Comparison of ENCODE assay signal across 9 mouse cellular contexts in genomic region chr3:131214841-131215240, GRCm38 (mm10). TPM values are rescaled to one million over a fixed set of nuclear protein-coding genes. Genes with fewer than 3 reads are reported as not detected.
DNase-seq lines count a peak whose midpoint lies in the region; ATAC-seq and TF ChIP-seq lines count a peak whose summit lies in the region.
"Had no signal": no experiment of that assay in that cellular context is flagged by ENCODE, and none has a peak within 500 bp of the region (broad histone marks: within the 10 kb centered on the region; RNA-seq: fewer than 3 reads in every experiment).

No protein-coding gene starts in this region.

- no peaks in the 10 kb centered on the region for H3K27me3 ChIP-seq in limb, embryonic 10.5 days (ENCODE audit: low read depth, poor library complexity, severe bottlenecking)
- no peaks in the 10 kb centered on the region for H3K27me3 ChIP-seq in hindbrain, embryonic 14.5 days (ENCODE audit: control insufficient read depth, insufficient read depth, low read length)
- H3K27me3 ChIP-seq: neural tube, embryonic 12.5 days had no signal

- peak; percentile 15 for DNase-seq in gastrocnemius, adult 18-20 months (ENCODE audit: low spot score)
- DNase-seq in gastrocnemius, postnatal 25 days: no peak
- peak; percentile 14 to 16 for DNase-seq in right cerebral cortex, adult 2 months (ENCODE audit: low spot score in 2 of 2)
- DNase-seq in right cerebral cortex, postnatal 36 days (ENCODE audit: low spot score in 2 of 2): no peak
- DNase-seq in brain, embryonic 14.5 days (ENCODE audit: low read depth): no peak
- peak; percentile 59 for DNase-seq in limb, embryonic 10.5 days (ENCODE audit: low spot score)
- DNase-seq in spleen, postnatal 4 days (ENCODE audit: low spot score in 2 of 2): peak; percentile 53 to 84
- DNase-seq in hindbrain, embryonic 14.5 days (ENCODE audit: low spot score): no peak

- H3K4me3 ChIP-seq in limb, embryonic 10.5 days: no peak overlapping the region
- no peak overlapping the region for H3K4me3 ChIP-seq in hindbrain, embryonic 14.5 days (replicated peaks; ENCODE audit: low read length)
- H3K4me3 ChIP-seq: neural tube, embryonic 12.5 days had no signal

- 70% methylated on average over 9 of the region's 9 CpGs for WGBS in limb, embryonic 10.5 days
- 64% methylated on average over 9 of the region's 9 CpGs for WGBS in hindbrain, embryonic 14.5 days

- H3K4me1 ChIP-seq in limb, embryonic 10.5 days: peaks cover 61% of the 10 kb centered on the region
- no peaks in the 10 kb centered on the region for H3K4me1 ChIP-seq in hindbrain, embryonic 14.5 days (replicated peaks; ENCODE audit: control insufficient read depth, insufficient read depth, low read length)
- H3K4me1 ChIP-seq: neural tube, embryonic 12.5 days had no signal

- TF ChIP-seq POLR2A in brain, embryonic 14.5 days (IDR thresholded peaks at IDR 0.05; ENCODE audit: borderline replicate concordance, extremely low read depth, insufficient read depth, insufficient read length, poor library complexity, severe bottlenecking): no peak

- no peak overlapping the region for H3K4me2 ChIP-seq in hindbrain, embryonic 14.5 days (replicated peaks)
- H3K4me2 ChIP-seq: neural tube, embryonic 12.5 days had no signal

- ATAC-seq in hindbrain, embryonic 14.5 days (ENCODE audit: low FRiP score): no peak

- no peaks in the 10 kb centered on the region for H3K9me3 ChIP-seq in limb, embryonic 10.5 days (replicated peaks)
- H3K9me3 ChIP-seq in hindbrain, embryonic 14.5 days (ENCODE audit: control insufficient read depth, low read length): no peaks in the 10 kb centered on the region
- H3K9me3 ChIP-seq: neural tube, embryonic 12.5 days had no signal

- no peak overlapping the region for H3K9ac ChIP-seq in hindbrain, embryonic 14.5 days
- H3K9ac ChIP-seq: neural tube, embryonic 12.5 days had no signal

- no peak overlapping the region; the same call in 1 of the 2 replicates for H3K27ac ChIP-seq in limb, embryonic 10.5 days
- H3K27ac ChIP-seq in hindbrain, embryonic 14.5 days: no peak overlapping the region
- H3K27ac ChIP-seq: neural tube, embryonic 12.5 days had no signal

- H3K36me3 ChIP-seq in limb, embryonic 10.5 days: peaks cover 41% of the 10 kb centered on the region
- no peaks in the 10 kb centered on the region for H3K36me3 ChIP-seq in hindbrain, embryonic 14.5 days (replicated peaks; ENCODE audit: control insufficient read depth, insufficient read depth)
- H3K36me3 ChIP-seq: neural tube, embryonic 12.5 days had no signal

- peak; percentile 67 for TF ChIP-seq CTCF in brain, embryonic 14.5 days (IDR thresholded peaks at IDR 0.05; ENCODE audit: borderline replicate concordance, extremely low read depth, insufficient read depth, insufficient read length)

RNA-seq across cellular contexts. Expression of gene Hadh, which starts 57.1 kb away (rescaled TPM):
- 100 to 1,000 TPM; 157 to 189 TPM for total RNA-seq in gastrocnemius, adult 18-20 months (2021)
- total RNA-seq in gastrocnemius, postnatal 25 days (2021): 100 to 1,000 TPM; 159 to 184 TPM
- 29.4 and 32.0 TPM in 2 replicates for polyA plus RNA-seq in brain, embryonic 14.5 days (2012; rRNA removed)
- polyA plus RNA-seq in limb, embryonic 10.5 days (2016; fragmentation: Nextera tagmentation; extraction: Ambion mirVana): 80.6 and 86.0 TPM in 2 replicates
- 26.6 and 27.6 TPM in 2 replicates for polyA plus RNA-seq in hindbrain, embryonic 14.5 days (2014; fragmentation: Nextera tagmentation; extraction: Ambion mirVana)

Comparison
In these comparisons a context has a peak if more than half of its experiments do, and no peak if none do; other contexts are left out.
1. DNase-seq: peak in gastrocnemius, adult 18-20 months (single experiment), right cerebral cortex, adult 2 months (2 of 2), limb, embryonic 10.5 days (single experiment) and spleen, postnatal 4 days (2 of 2); none in gastrocnemius, postnatal 25 days (single experiment), right cerebral cortex, postnatal 36 days (0 of 2), brain, embryonic 14.5 days (single experiment) and hindbrain, embryonic 14.5 days (single experiment).